Mouse (Mus musculus): ENCODE results near the gene Etv5. TPM values are rescaled to one million over a fixed set of nuclear protein-coding genes. Genes with fewer than 3 reads are reported as not detected.

Etv5 gene
- polyA plus RNA-seq, 1 experiment from 2014 or later: 14.5 TPM

DNA sequence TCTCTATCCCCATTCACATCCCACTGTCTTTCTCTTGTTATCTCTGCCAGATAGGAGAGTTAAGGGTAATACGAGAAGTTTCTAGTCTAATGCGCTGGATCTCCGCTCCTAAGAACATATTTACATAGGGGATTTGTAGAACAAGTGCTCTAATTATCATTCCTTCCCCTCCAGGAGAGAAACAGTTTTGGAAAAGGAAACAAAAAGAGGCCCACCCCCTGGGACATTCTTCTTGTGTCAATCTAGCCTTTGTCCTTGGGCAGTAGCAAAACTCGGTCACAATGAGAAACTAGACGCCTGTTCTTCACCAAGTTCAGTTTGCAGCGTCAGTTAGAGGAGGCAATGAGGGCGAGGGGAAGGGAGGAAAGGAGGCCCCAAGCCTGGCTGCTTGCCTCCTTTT is 2.7 kb upstream of the Etv5 start:
- Histone ChIP-seq H3K4me2 (no peak overlapping the region), H3K9ac (no peak overlapping the region), H3K27me3 (replicated peaks) (peaks cover 38% of the 10 kb centered on the region), H3K4me1 (peaks cover 22% of the 10 kb centered on the region), H3K4me3 (no peak overlapping the region), H3K27ac (no peak overlapping the region), H3K36me3 (replicated peaks) (no peaks in the 10 kb centered on the region), H3K9me3 (no peaks in the 10 kb centered on the region)
- no peak for ATAC-seq (replicated peaks)
- 17% methylated on average over 7 of the region's 7 CpGs for WGBS

DNA sequence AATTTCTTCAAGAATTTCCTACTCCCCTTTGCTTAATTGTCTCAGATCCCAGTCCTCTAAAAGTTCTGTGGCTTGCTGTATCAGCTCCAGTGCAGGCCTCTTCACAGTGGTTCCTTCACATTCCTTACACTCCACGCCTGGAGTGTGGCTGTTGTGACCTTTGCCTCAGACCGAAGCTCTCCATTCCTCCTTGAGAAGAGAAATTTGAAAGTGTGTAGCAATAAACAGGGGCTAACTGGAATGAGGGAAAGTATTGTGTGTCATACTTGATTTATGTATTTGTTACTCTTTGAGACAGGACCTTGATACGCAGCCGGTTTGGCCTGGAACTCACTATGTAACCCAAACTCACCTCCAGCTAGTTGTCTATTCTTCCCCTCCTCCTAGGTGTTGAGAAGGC is 1.8 kb upstream of the Etv5 start:
- WGBS: 91% methylated on average over 4 of the region's 4 CpGs
- H3K27me3 ChIP-seq (replicated peaks): peaks cover 45% of the 10 kb centered on the region
- H3K4me3 ChIP-seq: no peak overlapping the region
- no peak overlapping the region for H3K27ac ChIP-seq
- H3K4me2 ChIP-seq: no peak overlapping the region
- no peak for ATAC-seq (replicated peaks)
- H3K9me3 ChIP-seq: no peaks in the 10 kb centered on the region
- H3K36me3 ChIP-seq (replicated peaks): no peaks in the 10 kb centered on the region
- no peak overlapping the region for H3K9ac ChIP-seq
- peaks cover 22% of the 10 kb centered on the region for H3K4me1 ChIP-seq

- Histone ChIP-seq H3K27me3 (replicated peaks) (peaks cover 54% of the 10 kb centered on the region), H3K4me2 (peak overlapping the region; percentile 95), H3K9ac (peak overlapping the region; percentile 26; the same call in 1 of the 2 replicates), H3K4me1 (peaks cover 22% of the 10 kb centered on the region), H3K9me3 (no peaks in the 10 kb centered on the region), H3K4me3 (peak overlapping the region; percentile 65), H3K27ac (peak overlapping the region; percentile 27; the same call in 1 of the 2 replicates), H3K36me3 (replicated peaks) (no peaks in the 10 kb centered on the region)
- WGBS: under 1% methylated on average over 18 of the region's 18 CpGs
- peak; percentile 10; the same call in 1 of the 2 replicates for ATAC-seq (replicated peaks)
Observed at GRCm38 (mm10) chr16:22440269-22440668, 750 bp upstream of the Etv5 start.

GRCm38 (mm10) chr16:22438441-22439373 is 812 bp downstream of the Etv5 start:
- Histone ChIP-seq H3K4me1 (peaks cover 33% of the 10 kb centered on the region), H3K4me3 (peak overlapping the region; percentile 65), H3K36me3 (replicated peaks) (no peaks in the 10 kb centered on the region), H3K9me3 (no peaks in the 10 kb centered on the region), H3K27me3 (replicated peaks) (peaks cover 62% of the 10 kb centered on the region), H3K27ac (peak overlapping the region; percentile 57), H3K4me2 (peak overlapping the region; percentile 95), H3K9ac (peak overlapping the region; percentile 41)
- ATAC-seq (replicated peaks): peak; percentile 45
- under 1% methylated on average over 59 of the region's 59 CpGs for WGBS

DNA sequence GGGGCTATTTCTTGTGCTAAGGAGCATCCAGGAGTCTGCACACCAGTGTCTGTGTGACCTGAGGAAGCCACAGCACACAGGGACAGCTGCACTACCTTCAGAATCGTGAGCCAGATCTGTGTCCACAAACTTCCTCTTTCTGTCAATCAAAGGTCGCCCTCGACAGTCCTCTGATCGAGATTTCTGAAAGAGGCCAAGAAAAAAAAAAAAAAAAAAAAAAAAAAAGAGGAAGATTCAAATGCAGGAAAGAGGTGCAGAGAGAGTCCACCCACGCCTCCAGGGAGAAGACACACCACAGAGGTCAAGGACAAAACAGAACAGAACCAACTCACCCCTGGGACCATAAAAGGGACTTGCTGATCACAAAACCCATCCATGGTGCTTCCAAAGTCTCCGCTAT is 3.4 kb downstream of the Etv5 start:
- no peak for ATAC-seq (replicated peaks)
- H3K4me1 ChIP-seq: peaks cover 37% of the 10 kb centered on the region
- H3K4me2 ChIP-seq: no peak overlapping the region
- 43% methylated on average over 6 of the region's 6 CpGs for WGBS
- H3K36me3 ChIP-seq (replicated peaks): no peaks in the 10 kb centered on the region
- no peak overlapping the region for H3K27ac ChIP-seq
- no peak overlapping the region for H3K4me3 ChIP-seq
- no peaks in the 10 kb centered on the region for H3K9me3 ChIP-seq
- H3K9ac ChIP-seq: no peak overlapping the region
- H3K27me3 ChIP-seq (replicated peaks): peaks cover 45% of the 10 kb centered on the region

GRCm38 (mm10) chr16:22434530-22434929 is 5.0 kb downstream of the Etv5 start:
- peaks cover 40% of the 10 kb centered on the region for H3K27me3 ChIP-seq (replicated peaks)

DNA sequence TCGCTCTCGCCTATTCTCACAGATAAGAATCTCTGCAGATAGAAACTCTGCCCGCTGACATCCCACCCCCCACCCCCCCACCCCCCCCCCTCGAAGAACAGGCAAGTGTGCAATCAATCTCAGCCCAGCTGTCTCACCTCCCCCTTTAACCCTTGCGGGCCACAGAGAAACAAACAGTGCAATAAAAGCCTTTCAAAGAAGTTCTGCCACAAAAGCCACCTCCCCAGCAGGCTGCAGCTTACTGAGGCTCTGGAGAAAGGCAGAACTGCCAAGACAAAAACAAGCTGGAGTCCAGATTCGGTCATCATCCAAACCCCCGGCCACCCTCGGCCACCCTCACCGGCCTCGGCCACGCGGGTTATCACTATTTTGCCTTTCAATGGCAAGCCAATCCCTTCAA is 5.6 kb downstream of the Etv5 start:
- Histone ChIP-seq H3K4me2 (peak overlapping the region; percentile 34), H3K27me3 (replicated peaks) (peaks cover 44% of the 10 kb centered on the region), H3K36me3 (replicated peaks) (no peaks in the 10 kb centered on the region), H3K4me3 (no peak overlapping the region), H3K9ac (no peak overlapping the region), H3K27ac (no peak overlapping the region), H3K9me3 (no peaks in the 10 kb centered on the region), H3K4me1 (peaks cover 35% of the 10 kb centered on the region)
- no peak for ATAC-seq (replicated peaks)
- 4% methylated on average over 12 of the region's 12 CpGs for WGBS

More at GRCm38 (mm10) chr16:22434530-22434929, 5.0 kb downstream of the Etv5 start:
- H3K27ac ChIP-seq: no peak overlapping the region
- no peaks in the 10 kb centered on the region for H3K9me3 ChIP-seq
- H3K4me3 ChIP-seq: no peak overlapping the region
- no peak overlapping the region for H3K4me2 ChIP-seq
- 40% methylated on average over 5 of the region's 5 CpGs for WGBS
- H3K36me3 ChIP-seq (replicated peaks): no peaks in the 10 kb centered on the region
- no peak overlapping the region for H3K9ac ChIP-seq
- peaks cover 29% of the 10 kb centered on the region for H3K4me1 ChIP-seq
- ATAC-seq (replicated peaks): no peak

DNA sequence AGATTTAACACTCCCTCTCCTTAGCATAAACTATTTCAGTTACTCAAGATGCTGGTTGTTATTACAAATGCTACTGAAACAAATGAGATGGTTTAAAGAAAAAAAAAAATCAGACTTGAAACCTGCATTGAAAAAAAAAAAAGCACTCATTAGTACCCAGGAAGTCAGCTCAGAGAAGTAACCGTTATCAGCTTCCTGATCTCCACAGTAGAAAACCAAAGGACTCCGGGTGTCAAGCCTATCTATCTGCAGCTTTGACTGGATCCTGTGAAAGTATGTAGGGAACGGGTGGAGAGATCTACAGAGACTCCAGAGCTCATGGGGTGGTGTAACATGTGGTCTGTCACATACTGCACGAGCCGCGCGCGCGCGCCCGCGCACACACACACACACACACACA is 7.7 kb downstream of the Etv5 start:
- Histone ChIP-seq H3K36me3 (replicated peaks) (no peaks in the 10 kb centered on the region), H3K27ac (no peak overlapping the region), H3K4me2 (no peak overlapping the region), H3K27me3 (replicated peaks) (peaks cover 34% of the 10 kb centered on the region), H3K4me1 (peaks cover 37% of the 10 kb centered on the region), H3K4me3 (no peak overlapping the region), H3K9me3 (no peaks in the 10 kb centered on the region), H3K9ac (no peak overlapping the region)
- 92% methylated on average over 12 of the region's 12 CpGs for WGBS
- ATAC-seq (replicated peaks): no peak

GRCm38 (mm10) chr16:22431335-22431734 is 8.2 kb downstream of the Etv5 start:
- Histone ChIP-seq H3K4me1 (peaks cover 37% of the 10 kb centered on the region), H3K9ac (no peak overlapping the region), H3K4me2 (no peak overlapping the region), H3K36me3 (replicated peaks) (no peaks in the 10 kb centered on the region), H3K27ac (no peak overlapping the region), H3K9me3 (no peaks in the 10 kb centered on the region), H3K27me3 (replicated peaks) (peaks cover 32% of the 10 kb centered on the region), H3K4me3 (no peak overlapping the region)
- no peak for ATAC-seq (replicated peaks)
- WGBS: 67% methylated on average over 2 of the region's 2 CpGs

DNA sequence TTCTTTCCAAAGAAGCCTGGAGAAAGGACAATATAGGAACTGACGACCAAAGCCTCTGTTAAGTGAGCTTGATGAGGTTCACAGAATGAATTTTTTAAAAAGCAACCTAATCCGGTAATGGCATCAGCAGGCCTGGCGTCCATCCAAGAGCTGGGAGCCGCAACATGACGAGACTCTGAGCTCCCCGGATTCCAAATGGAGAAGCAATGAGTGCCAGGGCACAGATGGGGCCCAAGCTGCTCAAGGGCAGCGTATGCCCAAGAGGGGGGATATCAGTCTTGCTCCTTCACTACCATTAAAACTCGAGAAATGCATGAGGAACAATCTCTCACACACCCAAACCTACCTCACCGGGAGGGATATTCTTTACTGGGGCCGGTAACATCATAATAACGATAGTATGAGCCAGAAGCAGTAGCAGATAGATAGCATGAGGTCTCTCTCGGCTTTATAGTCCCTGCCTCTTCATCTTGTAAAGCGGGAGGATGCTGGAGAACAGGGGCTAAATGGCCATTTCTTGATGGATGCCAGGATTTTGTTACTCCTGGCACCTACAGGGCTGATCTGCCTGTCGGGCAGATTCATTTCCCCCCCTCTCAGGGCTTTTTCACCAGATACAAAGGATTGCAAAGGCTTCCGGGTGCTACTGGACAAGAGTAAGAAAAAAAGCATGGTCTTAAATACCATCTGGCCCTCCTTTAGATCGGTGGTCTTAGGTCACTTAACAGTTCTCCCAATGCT is 9.1 kb downstream of the Etv5 start:
- ATAC-seq (replicated peaks): no peak
- H3K27ac ChIP-seq: no peak overlapping the region
- 49% methylated on average over 16 of the region's 16 CpGs for WGBS
- no peak overlapping the region for H3K4me3 ChIP-seq
- H3K36me3 ChIP-seq (replicated peaks): no peaks in the 10 kb centered on the region
- H3K9me3 ChIP-seq: no peaks in the 10 kb centered on the region
- H3K4me1 ChIP-seq: peaks cover 37% of the 10 kb centered on the region
- H3K27me3 ChIP-seq (replicated peaks): peaks cover 23% of the 10 kb centered on the region
- no peak overlapping the region for H3K9ac ChIP-seq
- no peak overlapping the region; the same call in 1 of the 2 replicates for H3K4me2 ChIP-seq

DNA sequence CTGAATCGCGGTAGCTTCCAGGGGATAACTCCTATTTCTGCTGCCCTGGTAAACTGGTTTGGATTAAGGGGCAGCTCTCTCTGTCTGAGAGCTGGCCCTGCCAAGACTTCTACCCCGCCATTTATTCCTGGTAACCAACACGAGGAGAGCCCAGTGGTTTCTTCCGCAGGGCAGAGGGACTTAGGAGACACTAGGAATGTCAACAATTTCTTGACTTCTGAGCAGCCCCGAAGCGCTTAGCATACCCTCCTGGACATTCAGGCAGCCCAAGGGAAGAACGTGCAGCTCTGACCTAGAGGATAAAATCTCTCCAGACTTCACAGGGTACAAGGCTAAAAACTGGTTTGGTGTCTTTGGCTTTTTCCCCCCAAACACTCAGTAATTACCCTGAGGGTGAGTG is 10.1 kb downstream of the Etv5 start:
- peak; percentile 25 for ATAC-seq (replicated peaks)
- H3K9me3 ChIP-seq: no peaks in the 10 kb centered on the region
- H3K4me2 ChIP-seq: peak overlapping the region; percentile 54
- peak overlapping the region; percentile 63 for H3K27ac ChIP-seq
- H3K9ac ChIP-seq: no peak overlapping the region
- WGBS: 2% methylated on average over 8 of the region's 8 CpGs
- peak overlapping the region; percentile 24 for H3K4me3 ChIP-seq
- H3K36me3 ChIP-seq (replicated peaks): no peaks in the 10 kb centered on the region
- peaks cover 13% of the 10 kb centered on the region for H3K27me3 ChIP-seq (replicated peaks)
- H3K4me1 ChIP-seq: peaks cover 33% of the 10 kb centered on the region

DNA sequence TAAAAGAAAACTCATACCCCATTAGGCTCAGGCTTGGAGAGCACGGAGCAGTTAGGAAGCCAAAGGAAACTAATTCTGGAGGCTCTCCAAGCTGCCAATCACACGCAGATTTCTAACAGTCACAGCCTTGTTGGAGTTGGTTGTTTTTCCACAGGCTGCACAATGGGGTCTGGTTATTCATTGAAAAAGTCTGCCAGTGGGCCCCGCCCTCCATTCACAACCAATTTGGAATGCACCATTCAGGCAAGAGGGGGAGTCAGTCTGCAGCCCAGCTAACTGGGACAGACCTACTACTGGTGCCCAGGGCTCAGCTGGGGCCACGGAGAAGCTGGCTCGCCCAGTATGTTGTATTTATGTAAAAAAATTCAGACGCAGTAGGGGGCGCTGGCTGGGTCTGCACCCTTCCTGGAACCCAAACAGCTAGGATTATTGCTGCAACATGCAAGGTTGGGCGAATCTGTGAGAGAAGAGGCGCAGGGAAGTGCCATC is 10.6 kb downstream of the Etv5 start:
- ATAC-seq (replicated peaks): peak; percentile 94
- H3K9me3 ChIP-seq: no peaks in the 10 kb centered on the region
- peaks cover 13% of the 10 kb centered on the region; the same call in 1 of the 2 replicates for H3K27me3 ChIP-seq (replicated peaks)
- whole genome bisulfite sequencing: under 1% methylated on average over 9 of the region's 9 CpGs
- H3K4me3 ChIP-seq: peak overlapping the region; percentile 24
- H3K36me3 ChIP-seq (replicated peaks): no peaks in the 10 kb centered on the region
- peak overlapping the region; percentile 54 for H3K4me2 ChIP-seq
- no peak overlapping the region for H3K9ac ChIP-seq
- peaks cover 28% of the 10 kb centered on the region for H3K4me1 ChIP-seq
- peak overlapping the region; percentile 63 for H3K27ac ChIP-seq

Measured in midbrain, embryonic 15.5 days (tissue).